8 mouse cellular contexts compared by ENCODE assay signal in genomic region chr8:84640010-84640588, GRCm38 (mm10). TPM values are rescaled to one million over a fixed set of nuclear protein-coding genes. Genes with fewer than 3 reads are reported as not detected.
DNase-seq lines count a peak whose midpoint lies in the region; ATAC-seq and TF ChIP-seq lines count a peak whose summit lies in the region.

No protein-coding gene starts in this region.

- no peaks in the 10 kb centered on the region for H3K9me3 ChIP-seq in embryonic facial prominence, embryonic 15.5 days (replicated peaks)
- no peaks in the 10 kb centered on the region for H3K9me3 ChIP-seq in limb, embryonic 11.5 days (ENCODE audit: control insufficient read depth, low read length)

- no peak for TF ChIP-seq CTCF in liver, adult 2 months (IDR thresholded peaks at IDR 0.05; ENCODE audit: low read depth, low read length)
- no peak for TF ChIP-seq CTCF in olfactory bulb, adult 2 months (IDR thresholded peaks at IDR 0.05; ENCODE audit: insufficient read depth, low read depth, low read length)

- peaks cover 15% of the 10 kb centered on the region for H3K4me1 ChIP-seq in liver, adult 2 months (ENCODE audit: control insufficient read depth, insufficient read depth, low read length)
- peaks cover 26% of the 10 kb centered on the region for H3K4me1 ChIP-seq in embryonic facial prominence, embryonic 15.5 days
- peaks cover 23% of the 10 kb centered on the region for H3K4me1 ChIP-seq in limb, embryonic 11.5 days (ENCODE audit: control insufficient read depth, insufficient read depth, low read length)
- H3K4me1 ChIP-seq in olfactory bulb, adult 2 months (ENCODE audit: control insufficient read depth, insufficient read depth, low read length) = peaks cover 5% of the 10 kb centered on the region

- 49% methylated on average over 9 of the region's 9 CpGs for WGBS in liver, adult 2 months
- 23% methylated on average over 9 of the region's 9 CpGs for WGBS in embryonic facial prominence, embryonic 15.5 days
- 27% methylated on average over 9 of the region's 9 CpGs for WGBS in limb, embryonic 11.5 days
- WGBS in olfactory bulb, adult 2 months = 23% methylated on average over 9 of the region's 9 CpGs

- no peak for ATAC-seq in embryonic facial prominence, embryonic 15.5 days (ENCODE audit: insufficient number of reproducible peaks, low FRiP score, low TSS enrichment, low read depth)
- no peak for ATAC-seq in limb, embryonic 11.5 days (ENCODE audit: insufficient number of reproducible peaks, low FRiP score, low TSS enrichment, low read depth)
- ATAC-seq in megakaryocyte-erythroid progenitor cell, adult 5-6 weeks (replicated peaks; ENCODE audit: low FRiP score, low TSS enrichment, poor library complexity, severe bottlenecking) = no peak

- DNase-seq in liver, adult 2 months (ENCODE audit: extremely low read depth, low read depth, low spot score) = no peak
- DNase-seq in liver = no peak
- peak; percentile 21 for DNase-seq in limb, embryonic 11.5 days (ENCODE audit: low spot score)
- DNase-seq in adrenal gland, postnatal 10 days = no peak
- no peak for DNase-seq in retina, embryonic 14.5 days (ENCODE audit: low spot score)

- no peak overlapping the region for H3K27ac ChIP-seq in liver, adult 2 months (replicated peaks; ENCODE audit: insufficient read depth, low read depth, low read length)
- H3K27ac ChIP-seq in embryonic facial prominence, embryonic 15.5 days (replicated peaks) = peak overlapping the region; percentile 58; the same call in 1 of the 2 replicates
- H3K27ac ChIP-seq in limb, embryonic 11.5 days (replicated peaks; ENCODE audit: low read depth, low read length) = no peak overlapping the region
- no peak overlapping the region for H3K27ac ChIP-seq in olfactory bulb, adult 2 months (ENCODE audit: insufficient read depth, low read depth, low read length)

- peak overlapping the region; percentile 91 for H3K4me2 ChIP-seq in embryonic facial prominence, embryonic 15.5 days (replicated peaks)
- peak overlapping the region; percentile 52 for H3K4me2 ChIP-seq in limb, embryonic 11.5 days (ENCODE audit: low read depth, severe bottlenecking)

- no peak overlapping the region for H3K9ac ChIP-seq in liver, adult 2 months (ENCODE audit: low read depth, low read length)
- H3K9ac ChIP-seq in embryonic facial prominence, embryonic 15.5 days = peak overlapping the region; percentile 42; the same call in 1 of the 2 replicates
- peak overlapping the region; percentile 45; the same call in 1 of the 2 replicates for H3K9ac ChIP-seq in limb, embryonic 11.5 days (ENCODE audit: low read length)

- H3K36me3 ChIP-seq in liver, adult 2 months (ENCODE audit: control insufficient read depth, insufficient read depth, low read length) = no peaks in the 10 kb centered on the region
- no peaks in the 10 kb centered on the region for H3K36me3 ChIP-seq in embryonic facial prominence, embryonic 15.5 days
- H3K36me3 ChIP-seq in limb, embryonic 11.5 days (ENCODE audit: control insufficient read depth, insufficient read depth, low read length) = no peaks in the 10 kb centered on the region

- H3K4me3 ChIP-seq in liver, adult 2 months (ENCODE audit: insufficient read depth, low read depth, low read length) = peak overlapping the region; percentile 73; the same call in 1 of the 2 replicates
- peak overlapping the region; percentile 57 for H3K4me3 ChIP-seq in embryonic facial prominence, embryonic 15.5 days (replicated peaks)
- H3K4me3 ChIP-seq in limb, embryonic 11.5 days (ENCODE audit: low read depth, low read length) = peak overlapping the region; percentile 39
- H3K4me3 ChIP-seq in olfactory bulb, adult 2 months (ENCODE audit: insufficient read depth, low read depth, low read length) = peak overlapping the region; percentile 47; the same call in 1 of the 2 replicates

- H3K79me2 ChIP-seq in liver, adult 2 months (ENCODE audit: control insufficient read depth, insufficient read depth, low read length) = no peaks in the 10 kb centered on the region

- no peaks in the 10 kb centered on the region for H3K27me3 ChIP-seq in liver, adult 2 months (ENCODE audit: control insufficient read depth, insufficient read depth, low read length)
- H3K27me3 ChIP-seq in embryonic facial prominence, embryonic 15.5 days = no peaks in the 10 kb centered on the region
- no peaks in the 10 kb centered on the region for H3K27me3 ChIP-seq in limb, embryonic 11.5 days (ENCODE audit: control insufficient read depth, insufficient read depth, low read length)

- no peak for TF ChIP-seq POLR2A in liver, adult 2 months (IDR thresholded peaks at IDR 0.05; ENCODE audit: extremely low read depth, insufficient read depth, low read length)
- no peak for TF ChIP-seq POLR2A in olfactory bulb, adult 2 months (IDR thresholded peaks at IDR 0.05; ENCODE audit: insufficient read depth, low read depth, low read length)

RNA-seq across cellular contexts. Expression of gene Ier2, which starts 22.6 kb away (rescaled TPM):
- total RNA-seq in liver, adult 2 months (2014; rRNA removed) = 13.1 and 15.6 TPM in 2 replicates
- 12.0 and 12.6 TPM in 2 replicates for polyA plus RNA-seq in liver, adult 2 months (2012; rRNA removed)
- polyA plus RNA-seq in embryonic facial prominence, embryonic 15.5 days (2015; fragmentation: Nextera tagmentation; extraction: Ambion mirVana) = 79.7 and 83.9 TPM in 2 replicates
- polyA plus RNA-seq in limb, embryonic 11.5 days (2014; fragmentation: Nextera tagmentation; extraction: Ambion mirVana) = 149 and 156 TPM in 2 replicates
- polyA plus RNA-seq in olfactory bulb, adult 2 months (2012; ENCODE audit: insufficient read depth, insufficient read length, low replicate concordance, missing spikeins) = not detected in 2 replicates
- 23.2 and 27.2 TPM in 2 replicates for total RNA-seq in megakaryocyte-erythroid progenitor cell, adult 5-6 weeks (2014; fragmentation: Nextera tagmentation)
- 47.1 and 60.7 TPM in 2 replicates for total RNA-seq in megakaryocyte-erythroid progenitor cell, adult 5-6 weeks (2017)
- 10 to 100 TPM; 33.3 to 63.4 TPM for total RNA-seq in adrenal gland, postnatal 10 days (2021)

RNA-seq across cellular contexts. Expression of gene Trmt1, which starts 46.0 kb away (rescaled TPM):
- 20.7 and 27.3 TPM in 2 replicates for total RNA-seq in liver, adult 2 months (2014; rRNA removed)
- polyA plus RNA-seq in liver, adult 2 months (2012; rRNA removed) = 44.6 and 58.6 TPM in 2 replicates
- polyA plus RNA-seq in embryonic facial prominence, embryonic 15.5 days (2015; fragmentation: Nextera tagmentation; extraction: Ambion mirVana) = 69.1 and 78.2 TPM in 2 replicates
- 65.7 and 65.9 TPM in 2 replicates for polyA plus RNA-seq in limb, embryonic 11.5 days (2014; fragmentation: Nextera tagmentation; extraction: Ambion mirVana)
- not detected in 2 replicates for polyA plus RNA-seq in olfactory bulb, adult 2 months (2012; ENCODE audit: insufficient read depth, insufficient read length, low replicate concordance, missing spikeins)
- 170 and 181 TPM in 2 replicates for total RNA-seq in megakaryocyte-erythroid progenitor cell, adult 5-6 weeks (2014; fragmentation: Nextera tagmentation)
- 94.9 and 126 TPM in 2 replicates for total RNA-seq in megakaryocyte-erythroid progenitor cell, adult 5-6 weeks (2017)
- total RNA-seq in adrenal gland, postnatal 10 days (2021) = 10 to 100 TPM; 63.4 to 82.8 TPM

RNA-seq across cellular contexts. Expression of gene Nacc1, which starts 47.6 kb away (rescaled TPM):
- total RNA-seq in liver, adult 2 months (2014; rRNA removed) = 5.3 and 8.0 TPM in 2 replicates
- 31.0 and 32.6 TPM in 2 replicates for polyA plus RNA-seq in liver, adult 2 months (2012; rRNA removed)
- polyA plus RNA-seq in embryonic facial prominence, embryonic 15.5 days (2015; fragmentation: Nextera tagmentation; extraction: Ambion mirVana) = 16.7 and 16.9 TPM in 2 replicates
- 26.4 and 26.7 TPM in 2 replicates for polyA plus RNA-seq in limb, embryonic 11.5 days (2014; fragmentation: Nextera tagmentation; extraction: Ambion mirVana)
- polyA plus RNA-seq in olfactory bulb, adult 2 months (2012; ENCODE audit: insufficient read depth, insufficient read length, low replicate concordance, missing spikeins) = not detected in 2 replicates
- total RNA-seq in megakaryocyte-erythroid progenitor cell, adult 5-6 weeks (2014; fragmentation: Nextera tagmentation) = 71.6 and 76.7 TPM in 2 replicates
- 35.8 and 51.5 TPM in 2 replicates for total RNA-seq in megakaryocyte-erythroid progenitor cell, adult 5-6 weeks (2017)
- 10 to 100 TPM; 59.1 to 62.9 TPM for total RNA-seq in adrenal gland, postnatal 10 days (2021)

Comparison
In these comparisons a context has a peak if more than half of its experiments do, and no peak if none do; other contexts are left out.
1. RNA of gene Ier2, which starts 22.6 kb away (polyA plus RNA-seq): 149 to 156 TPM in limb, embryonic 11.5 days, 79.7 to 83.9 TPM in embryonic facial prominence, embryonic 15.5 days and 12.0 to 12.6 TPM in liver, adult 2 months; not detected in olfactory bulb, adult 2 months; every median in the first group is over 10 times any median in the second.
2. Peak in every context shown above with its lines, with median percentiles within 50 percentile points of each other: H3K4me3 ChIP-seq.